Mouse (Mus musculus) megakaryocyte, embryonic 14.5 days (primary cell): Measurements from ENCODE around the gene Cnpy1. TPM values are rescaled to one million over a fixed set of nuclear protein-coding genes. Genes with fewer than 3 reads are reported as not detected.

Source experiments
- H3K27me3 ChIP-seq: replicated peaks from 2 replicates; pipeline ENCODE3; 2012; ENCODE audit warnings: inconsistent platforms
- H3K36me3 ChIP-seq: replicated peaks from 2 replicates; pipeline ENCODE3; 2012; ENCODE audit warnings: low read length, inconsistent platforms, mixed read lengths
- H3K4me1 ChIP-seq: 2 replicates; pipeline ENCODE4 v1.6.1; 2012; ENCODE audit warnings: inconsistent platforms
- H3K4me3 ChIP-seq: replicated peaks from 2 replicates; pipeline ENCODE3; 2012; ENCODE audit warnings: moderate library complexity, mild to moderate bottlenecking, inconsistent platforms
- H3K9me3 ChIP-seq: 2 replicates; pipeline ENCODE4 v1.6.1; 2012; ENCODE audit warnings: inconsistent platforms
- FLI1 ChIP-seq: IDR thresholded peaks from 2 replicates; pipeline ENCODE4 v1.6.1; 2012; ENCODE audit warnings: low read length, inconsistent platforms, mixed read lengths
- GATA1 ChIP-seq: IDR thresholded peaks from 3 replicates; pipeline ENCODE4 v1.6.1; 2012; ENCODE audit warnings: mixed read lengths, low read length, inconsistent platforms, borderline replicate concordance
- polyA plus RNA-seq: library from polyadenylated mRNA; stranded (reverse); fragments of >175 nt; gene quantifications from 2 replicates; pipeline ENCODE4 v1.2.3, GENCODE M21; 2012; ENCODE audit warnings: low replicate concordance; ENCODE audit not compliant: insufficient read depth

Gene Cnpy1
- not detected in 2 replicates for polyA plus RNA-seq

GRCm38 (mm10) chr5:28245574-28245973 lies at the start of gene Cnpy1:
Gene Cnpy1 (minus strand): TSS chr5:28245806.
- Histone ChIP-seq H3K4me1 (peaks cover 13% of the 10 kb centered on the region), H3K4me3 (no peak within 1 kb of the TSS), H3K27me3 (peaks cover 71% of the 10 kb centered on the region), H3K9me3 (no peaks in the 10 kb centered on the region), H3K36me3 (no peaks in the 10 kb centered on the region)
- no peak for TF ChIP-seq GATA1
- TF ChIP-seq FLI1, result no peak

GRCm38 (mm10) chr5:28293990-28294389 lies 48.4 kb upstream of the Cnpy1 start:
- H3K36me3 ChIP-seq, result no peaks in the 10 kb centered on the region
- peaks cover 27% of the 10 kb centered on the region for H3K4me1 ChIP-seq
- peak overlapping the region; percentile 78 for H3K4me3 ChIP-seq
- 0 out of 2 replicates have a peak, but pooled peaks cover 6% of the 10 kb centered on the region for H3K9me3 ChIP-seq
- TF ChIP-seq FLI1 (no peak), GATA1 (no peak)
- H3K27me3 ChIP-seq, result peaks cover 42% of the 10 kb centered on the region

GRCm38 (mm10) chr5:28292281-28292680 lies 46.7 kb upstream of the Cnpy1 start:
- Histone ChIP-seq H3K4me1 (peaks cover 10% of the 10 kb centered on the region; the same call in 1 of the 2 replicates), H3K27me3 (peaks cover 48% of the 10 kb centered on the region)
- TF ChIP-seq GATA1 (no peak), FLI1 (no peak)

GRCm38 (mm10) chr5:28291118-28291850 lies 45.7 kb upstream of the Cnpy1 start:
- 0 out of 2 replicates have a peak, but pooled peaks cover 4% of the 10 kb centered on the region for H3K9me3 ChIP-seq
- no peaks in the 10 kb centered on the region for H3K36me3 ChIP-seq
- H3K4me1 ChIP-seq, result peaks cover 9% of the 10 kb centered on the region; the same call in 1 of the 2 replicates
- H3K27me3 ChIP-seq, result peaks cover 51% of the 10 kb centered on the region
- H3K4me3 ChIP-seq, result no peak overlapping the region
- TF ChIP-seq GATA1 (no peak), FLI1 (no peak)

More at GRCm38 (mm10) chr5:28292281-28292680, 46.7 kb upstream of the Cnpy1 start:
- H3K4me3 ChIP-seq, result no peak overlapping the region
- H3K9me3 ChIP-seq, result 0 out of 2 replicates have a peak, but pooled peaks cover 6% of the 10 kb centered on the region
- H3K36me3 ChIP-seq, result no peaks in the 10 kb centered on the region

- Histone ChIP-seq H3K9me3 (no peaks in the 10 kb centered on the region), H3K36me3 (no peaks in the 10 kb centered on the region), H3K4me1 (peaks cover 9% of the 10 kb centered on the region; the same call in 1 of the 2 replicates), H3K27me3 (peaks cover 50% of the 10 kb centered on the region), H3K4me3 (no peak overlapping the region)
- TF ChIP-seq FLI1 (no peak), GATA1 (no peak)
Observed at GRCm38 (mm10) chr5:28290630-28291029, 45.0 kb upstream of the Cnpy1 start.

- peaks cover 4% of the 10 kb centered on the region; the same call in 1 of the 2 replicates for H3K4me1 ChIP-seq
- no peaks in the 10 kb centered on the region for H3K9me3 ChIP-seq
- H3K4me3 ChIP-seq, result no peak overlapping the region
- TF ChIP-seq FLI1, result no peak
- no peak for TF ChIP-seq GATA1
- no peaks in the 10 kb centered on the region for H3K36me3 ChIP-seq
- peaks cover 45% of the 10 kb centered on the region for H3K27me3 ChIP-seq
Observed at GRCm38 (mm10) chr5:28289111-28289510, 43.5 kb upstream of the Cnpy1 start.

GRCm38 (mm10) chr5:28277279-28277678 lies 31.7 kb upstream of the Cnpy1 start:
- peaks cover 53% of the 10 kb centered on the region for H3K27me3 ChIP-seq
- H3K4me3 ChIP-seq, result no peak overlapping the region
- no peak for TF ChIP-seq FLI1
- no peak for TF ChIP-seq GATA1
- H3K9me3 ChIP-seq, result no peaks in the 10 kb centered on the region
- no peaks in the 10 kb centered on the region for H3K36me3 ChIP-seq
- no peaks in the 10 kb centered on the region for H3K4me1 ChIP-seq

GRCm38 (mm10) chr5:28272836-28273235 lies 27.2 kb upstream of the Cnpy1 start:
- no peak for TF ChIP-seq FLI1
- no peak for TF ChIP-seq GATA1
- Histone ChIP-seq H3K4me3 (no peak overlapping the region), H3K27me3 (peaks cover 37% of the 10 kb centered on the region), H3K36me3 (no peaks in the 10 kb centered on the region), H3K9me3 (peaks cover 11% of the 10 kb centered on the region), H3K4me1 (peaks cover 24% of the 10 kb centered on the region)

GRCm38 (mm10) chr5:28269469-28269991 lies 23.9 kb upstream of the Cnpy1 start:
- peaks cover 19% of the 10 kb centered on the region for H3K9me3 ChIP-seq
- H3K27me3 ChIP-seq, result peaks cover 13% of the 10 kb centered on the region
- no peaks in the 10 kb centered on the region for H3K36me3 ChIP-seq
- no peak for TF ChIP-seq FLI1
- no peak for TF ChIP-seq GATA1
- peaks cover 31% of the 10 kb centered on the region for H3K4me1 ChIP-seq
- peak overlapping the region; percentile 86 for H3K4me3 ChIP-seq

GRCm38 (mm10) chr5:28267576-28267975 lies 22.0 kb upstream of the Cnpy1 start:
- Histone ChIP-seq H3K4me1 (peaks cover 31% of the 10 kb centered on the region), H3K36me3 (no peaks in the 10 kb centered on the region), H3K9me3 (peaks cover 19% of the 10 kb centered on the region), H3K27me3 (peaks cover 22% of the 10 kb centered on the region), H3K4me3 (no peak overlapping the region)
- TF ChIP-seq FLI1 (no peak), GATA1 (no peak)
